Mouse (Mus musculus) CH12.LX (cell line): ENCODE data around the gene Nr2c2ap. TPM values are rescaled to one million over a fixed set of nuclear protein-coding genes. Genes with fewer than 3 reads are reported as not detected.

ENCODE experiments used
- DNase-seq: peaks from one replicate; pipeline ENCODE4 v3.0.0-alpha.2; 2013; ENCODE audit errors: extremely low read depth
- H3K27ac ChIP-seq: 2 replicates; pipeline ENCODE4 v1.5.1; 2012; ENCODE audit warnings: low read depth, mild to moderate bottlenecking, control low read depth, moderate library complexity; ENCODE audit not compliant: insufficient read depth
- H3K27me3 ChIP-seq: replicated peaks from 2 replicates; pipeline ENCODE3; 2012; ENCODE audit warnings: inconsistent platforms
- H3K36me3 ChIP-seq, 2 experiments: replicated peaks in 1 of 2; 2 replicates each; pipeline versions ENCODE3 to v1.6.1; 2012; ENCODE audit warnings: inconsistent platforms in 1 of 2, low read length in 1 of 2, mild to moderate bottlenecking in 1 of 2, mixed read lengths in 1 of 2, moderate library complexity in 1 of 2; ENCODE audit not compliant: control insufficient read depth in 1 of 2, insufficient read depth in 1 of 2
- H3K4me1 ChIP-seq, 2 experiments: 2 replicates each; pipeline ENCODE4 v1.6.1; 2012; ENCODE audit warnings: inconsistent platforms in 1 of 2, moderate library complexity in 1 of 2; ENCODE audit not compliant: insufficient read depth in 2 of 2, control insufficient read depth in 1 of 2
- H3K4me2 ChIP-seq: 2 replicates; pipeline ENCODE4 v1.6.1; 2012; ENCODE audit warnings: low read depth, mild to moderate bottlenecking, control low read depth; ENCODE audit not compliant: poor library complexity, insufficient read depth, severe bottlenecking
- H3K4me3 ChIP-seq, 3 experiments: fragments of 150-350 bp in 1 of 3; sonication (generic) in 1 of 3; replicated peaks in 1 of 3; 2 replicates each; pipeline versions ENCODE3 to v1.5.1; 2011 to 2012; ENCODE audit warnings: low read depth in 2 of 3, low read length in 2 of 3, mild to moderate bottlenecking in 2 of 3, moderate library complexity in 2 of 3, control low read depth in 1 of 3, improper control_type of control experiment in 1 of 3, inconsistent platforms in 1 of 3, mixed read lengths in 1 of 3; ENCODE audit not compliant: poor library complexity in 1 of 3
- H3K79me2 ChIP-seq: replicated peaks from 2 replicates; pipeline ENCODE4 v1.6.1; 2012; ENCODE audit warnings: mild to moderate bottlenecking, moderate library complexity; ENCODE audit not compliant: control insufficient read depth, poor library complexity, insufficient read depth, severe bottlenecking; ENCODE audit errors: extremely low read depth
- H3K9ac ChIP-seq: 2 replicates; pipeline ENCODE4 v1.6.1; 2012; ENCODE audit warnings: low read depth, mild to moderate bottlenecking, control low read depth, moderate library complexity; ENCODE audit not compliant: insufficient read depth
- H3K9me3 ChIP-seq: replicated peaks from 2 replicates; pipeline ENCODE3; 2012; ENCODE audit warnings: low read length, inconsistent platforms, mixed read lengths
- BHLHE40 ChIP-seq: IDR thresholded peaks from 2 replicates; pipeline ENCODE4 v1.6.1; 2011; ENCODE audit warnings: mild to moderate bottlenecking, low read depth, low read length, improper control_type of control experiment
- CHD1 ChIP-seq: IDR thresholded peaks from 2 replicates; pipeline ENCODE4 v1.6.1; 2012; ENCODE audit warnings: low read depth, low read length, improper control_type of control experiment, inconsistent platforms
- CHD2 ChIP-seq: IDR thresholded peaks from 2 replicates; pipeline ENCODE4 v1.6.1; 2011; ENCODE audit warnings: low read length, improper control_type of control experiment
- E2F4 ChIP-seq: IDR thresholded peaks from 2 replicates; pipeline ENCODE4 v1.6.1; 2011; ENCODE audit warnings: low read depth, low read length, improper control_type of control experiment; ENCODE audit not compliant: insufficient replicate concordance
- EP300 ChIP-seq: IDR thresholded peaks from 2 replicates; pipeline ENCODE4 v1.6.1; 2011; ENCODE audit warnings: low read length, improper control_type of control experiment
- ETS1 ChIP-seq: conservative IDR thresholded peaks from 2 replicates; pipeline ENCODE4 v1.6.1; 2012; ENCODE audit warnings: low read depth, mild to moderate bottlenecking, inconsistent platforms, low read length, improper control_type of control experiment, moderate library complexity
- HCFC1 ChIP-seq: IDR thresholded peaks from 2 replicates; pipeline ENCODE4 v1.6.1; 2012; ENCODE audit warnings: low read depth, mild to moderate bottlenecking, inconsistent platforms, low read length, improper control_type of control experiment
- JUN ChIP-seq: IDR thresholded peaks from 2 replicates; pipeline ENCODE4 v1.6.1; 2011; ENCODE audit warnings: low read depth, mild to moderate bottlenecking, low read length, improper control_type of control experiment, moderate library complexity; ENCODE audit not compliant: insufficient read depth
- JUND ChIP-seq: conservative IDR thresholded peaks from 2 replicates; pipeline ENCODE4 v1.6.1; 2011; ENCODE audit warnings: low read depth, low read length, improper control_type of control experiment
- MAX ChIP-seq: IDR thresholded peaks from 2 replicates; pipeline ENCODE4 v1.6.1; 2011; ENCODE audit warnings: low read length, improper control_type of control experiment
- MXI1 ChIP-seq: IDR thresholded peaks from 2 replicates; pipeline ENCODE4 v1.6.1; 2011; ENCODE audit warnings: mild to moderate bottlenecking, low read depth, low read length, improper control_type of control experiment
- MYC ChIP-seq: IDR thresholded peaks from 2 replicates; pipeline ENCODE4 v1.6.1; 2011; ENCODE audit warnings: low read depth, mild to moderate bottlenecking, improper control_type of control experiment, low read length
- NELFE ChIP-seq: IDR thresholded peaks from 2 replicates; pipeline ENCODE4 v1.6.1; 2011; ENCODE audit warnings: low read depth, low read length, improper control_type of control experiment
- NRF1 ChIP-seq: IDR thresholded peaks from 2 replicates; pipeline ENCODE4 v1.6.1; 2014; ENCODE audit warnings: low read depth, mild to moderate bottlenecking, inconsistent platforms, low read length, improper control_type of control experiment, moderate library complexity
- SMC3 ChIP-seq: IDR thresholded peaks from 2 replicates; pipeline ENCODE4 v1.6.1; 2011; ENCODE audit warnings: low read depth, low read length, improper control_type of control experiment
- TBP ChIP-seq: conservative IDR thresholded peaks from 2 replicates; pipeline ENCODE4 v1.6.1; 2011; ENCODE audit warnings: low read depth, low read length, improper control_type of control experiment
- TCF12 ChIP-seq: IDR thresholded peaks from 2 replicates; pipeline ENCODE4 v1.6.1; 2014; ENCODE audit warnings: low read depth, mild to moderate bottlenecking, inconsistent platforms, low read length, improper control_type of control experiment
- UBTF ChIP-seq: IDR thresholded peaks from 2 replicates; pipeline ENCODE4 v1.6.1; 2012; ENCODE audit warnings: low read depth, mild to moderate bottlenecking, inconsistent platforms, low read length, improper control_type of control experiment, moderate library complexity
- ZMIZ1 ChIP-seq: IDR thresholded peaks from 2 replicates; pipeline ENCODE4 v1.6.1; 2012; ENCODE audit warnings: low read depth, mild to moderate bottlenecking, inconsistent platforms, low read length, improper control_type of control experiment
- ZNF384 ChIP-seq: IDR thresholded peaks from 2 replicates; pipeline ENCODE4 v1.6.1; 2012; ENCODE audit warnings: low read depth, low read length, improper control_type of control experiment, inconsistent platforms
- dilution Hi-C: fragments of 300-500 bp; cut with MboI; formaldehyde crosslinking; loops from 2 replicates; pipeline ENCODE4 v1.14.3; 2020; ENCODE audit warnings: low sequenced_read_pairs; ENCODE audit not compliant: extremely low pct_unique_long_range_greater_than_20kb, extremely low pct_ligation_motif_present
- in situ Hi-C: fragments of 300-500 bp; cut with MboI; formaldehyde crosslinking; loops from 3 replicates; pipeline ENCODE4 v1.14.3; 2019; ENCODE audit warnings: low sequenced_read_pairs, low pct_ligation_motif_present, low pct_unique_long_range_greater_than_20kb, mixed read lengths
- polyA plus RNA-seq: library from polyadenylated mRNA; unstranded; fragments of >175 nt; gene quantifications from 2 replicates; pipeline ENCODE4 v1.2.1, GENCODE M21; 2012; ENCODE audit warnings: low read depth; ENCODE audit not compliant: insufficient read length
- total RNA-seq, 2 experiments: library from RNA; depleted of rRNA; stranded (reverse); fragments of 300-350 nt in 1 of 2; fragments of >200 nt in 1 of 2; gene quantifications; 2 replicates each; pipeline ENCODE4 v1.2.3; 2012 to 2014

Gene Nr2c2ap
- total and polyA plus RNA-seq, 3 experiments, result 16.4 to 61.3 (median 22.7) TPM

DNA sequence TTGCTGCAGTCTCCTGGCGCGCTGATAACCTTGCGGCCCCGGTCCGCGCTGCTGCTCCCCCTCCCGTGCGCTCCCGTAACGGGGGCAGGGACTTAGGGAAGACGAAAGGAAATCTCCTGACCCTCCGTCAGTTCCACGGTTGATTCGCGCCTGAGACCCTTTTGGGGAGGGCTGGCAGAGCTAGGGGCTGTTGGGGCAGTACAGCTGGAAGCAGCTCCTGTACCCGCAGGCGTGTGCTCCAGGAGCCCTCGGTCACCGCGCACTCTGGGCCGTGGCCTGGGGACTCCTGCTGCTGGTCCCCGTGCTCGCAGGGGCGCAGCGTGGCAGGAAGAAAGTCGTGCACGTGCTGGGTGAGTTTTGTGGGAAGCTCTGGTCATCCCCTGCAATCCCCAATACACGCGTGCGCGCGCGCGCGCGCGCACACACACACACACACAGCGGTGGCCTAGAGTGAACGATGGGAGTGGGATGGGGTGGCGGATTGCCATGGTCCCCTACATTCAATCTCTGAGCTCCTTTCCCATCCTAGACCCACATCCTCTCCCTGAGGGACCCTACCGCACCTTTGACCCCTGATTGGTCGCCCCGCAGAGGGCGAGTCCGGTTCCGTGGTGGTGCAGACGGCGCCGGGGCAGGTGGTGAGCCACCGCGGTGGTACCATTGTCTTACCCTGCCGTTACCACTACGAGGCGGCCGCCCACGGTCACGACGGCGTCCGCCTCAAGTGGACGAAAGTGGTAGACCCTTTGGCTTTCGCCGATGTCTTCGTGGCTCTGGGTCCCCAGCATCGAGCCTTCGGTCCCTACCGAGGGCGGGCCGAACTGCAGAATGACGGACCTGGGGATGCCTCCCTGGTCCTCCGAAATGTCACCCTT is 46.7 kb upstream of the Nr2c2ap start:
- Histone ChIP-seq H3K27me3 (no peaks in the 10 kb centered on the region), H3K4me2 (no peak overlapping the region), H3K4me3 (no peak overlapping the region), H3K79me2 (no peaks in the 10 kb centered on the region), H3K36me3 (peaks cover 3 to 22% of the 10 kb centered on the region in 2 experiments), H3K9me3 (peaks cover 5% of the 10 kb centered on the region), H3K27ac (no peak overlapping the region), H3K4me1 (no peaks in the 10 kb centered on the region), H3K9ac (no peak overlapping the region)
- no peak for DNase-seq
- no peak for TF ChIP-seq MXI1
- no peak for TF ChIP-seq ETS1
- no peak for TF ChIP-seq CHD2
- no peak for TF ChIP-seq TCF12
- in situ Hi-C loops (no loop called here), dilution Hi-C loops (no loop called here)

DNA sequence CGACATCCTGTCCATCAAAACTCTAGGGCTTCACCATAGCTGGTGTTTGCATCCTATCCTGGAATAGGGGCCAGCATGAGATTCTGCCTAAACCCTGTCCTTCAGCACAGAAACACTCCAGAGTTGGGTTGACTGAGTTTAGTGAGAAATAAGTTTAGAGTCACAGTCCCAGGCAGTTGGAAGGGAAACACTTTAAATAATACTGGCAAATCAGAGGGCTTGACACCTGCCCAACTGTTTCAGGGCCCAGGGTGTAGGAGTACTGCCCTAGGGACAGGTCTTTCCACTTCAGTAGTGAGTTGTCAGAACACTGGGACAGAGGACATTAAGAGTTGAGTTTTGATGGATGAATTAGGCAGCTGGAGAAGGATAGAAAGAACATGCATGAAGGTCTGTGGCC is 45.0 kb upstream of the Nr2c2ap start:
- TF ChIP-seq JUN, result no peak
- TF ChIP-seq HCFC1, result no peak
- TF ChIP-seq UBTF, result no peak
- TF ChIP-seq ZMIZ1, result no peak
- TF ChIP-seq NELFE, result no peak
- no peak for TF ChIP-seq CHD1
- Histone ChIP-seq H3K27me3 (no peaks in the 10 kb centered on the region), H3K9me3 (peaks cover 5% of the 10 kb centered on the region), H3K36me3 (peaks cover 0 to 12% of the 10 kb centered on the region in 2 experiments), H3K9ac (no peak overlapping the region), H3K4me1 (no peaks in the 10 kb centered on the region), H3K4me2 (no peak overlapping the region), H3K4me3 (no peak overlapping the region), H3K27ac (no peak overlapping the region), H3K79me2 (no peaks in the 10 kb centered on the region)
- no peak for DNase-seq
- in situ Hi-C loops (no loop called here), dilution Hi-C loops (no loop called here)

DNA sequence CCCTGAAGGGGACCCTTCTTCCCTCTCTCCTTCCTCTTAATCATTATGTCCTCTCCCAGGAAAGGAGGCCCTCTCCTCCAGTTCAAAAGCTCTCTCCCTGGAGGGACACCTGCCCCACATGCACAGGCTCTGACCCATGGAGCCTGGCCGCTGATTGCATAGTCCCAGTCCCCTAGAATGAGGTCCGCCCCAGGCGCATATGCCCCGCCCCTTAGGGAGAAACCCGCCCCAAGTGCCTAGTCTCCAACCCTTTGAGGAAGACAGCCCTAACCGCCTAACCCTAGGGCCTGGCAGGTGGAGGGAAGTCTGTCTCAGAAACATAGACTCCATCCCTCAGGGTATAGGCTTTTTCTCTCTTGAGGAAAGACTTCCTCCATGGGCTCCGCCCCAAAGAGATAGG is 43.9 kb upstream of the Nr2c2ap start:
- dilution Hi-C loops, result no loop called here
- peaks cover 0 to 16% of the 10 kb centered on the region in 2 experiments for H3K36me3 ChIP-seq
- peaks cover 5% of the 10 kb centered on the region for H3K9me3 ChIP-seq
- H3K27me3 ChIP-seq, result no peaks in the 10 kb centered on the region
- no peak overlapping the region for H3K4me3 ChIP-seq
- H3K79me2 ChIP-seq, result no peaks in the 10 kb centered on the region
- H3K4me2 ChIP-seq, result no peak overlapping the region
- H3K9ac ChIP-seq, result no peak overlapping the region
- in situ Hi-C loops, result no loop called here
- no peak overlapping the region for H3K27ac ChIP-seq
- no peak for TF ChIP-seq BHLHE40
- no peak for TF ChIP-seq MYC
- no peak for TF ChIP-seq ZNF384
- no peak for TF ChIP-seq NELFE
- TF ChIP-seq UBTF, result no peak
- TF ChIP-seq JUND, result no peak
- no peak for TF ChIP-seq MXI1
- no peak for TF ChIP-seq EP300
- TF ChIP-seq TCF12, result no peak
- no peak for TF ChIP-seq E2F4
- TF ChIP-seq JUN, result no peak
- no peak for TF ChIP-seq SMC3
- no peak for TF ChIP-seq TBP
- TF ChIP-seq HCFC1, result no peak
- TF ChIP-seq MAX, result no peak
- no peak for TF ChIP-seq NRF1
- H3K4me1 ChIP-seq, result no peaks in the 10 kb centered on the region
- DNase-seq, result no peak
